Mouse (Mus musculus) neural tube, embryonic 12.5 days (tissue): ENCODE results near the gene Pard3. TPM values are rescaled to one million over a fixed set of nuclear protein-coding genes. Genes with fewer than 3 reads are reported as not detected.

Source experiments
- ATAC-seq: fragments of 200-750 bp; cut with Nextera tagmentation; 2 replicates; pipeline ENCODE4 v1.8.0; 2017; ENCODE audit warnings: low read depth, mild to moderate bottlenecking, moderate TSS enrichment, moderate library complexity; ENCODE audit not compliant: low FRiP score
- H3K27ac ChIP-seq: fragments of 300-500 bp; sonication (generic); 2 replicates; pipeline ENCODE4 v1.5.1; 2016
- H3K27me3 ChIP-seq: fragments of 300-500 bp; sonication (generic); replicated peaks from 2 replicates; pipeline ENCODE4 v1.6.1; 2016; ENCODE audit warnings: mild to moderate bottlenecking
- H3K36me3 ChIP-seq: fragments of 300-500 bp; sonication (generic); 2 replicates; pipeline ENCODE4 v1.6.1; 2016; ENCODE audit warnings: mild to moderate bottlenecking
- H3K4me1 ChIP-seq: fragments of 300-500 bp; sonication (generic); 2 replicates; pipeline ENCODE4 v1.6.1; 2016
- H3K4me2 ChIP-seq: fragments of 300-500 bp; sonication (generic); replicated peaks from 2 replicates; pipeline ENCODE4 v1.6.1; 2016; ENCODE audit warnings: mild to moderate bottlenecking
- H3K4me3 ChIP-seq: fragments of 300-500 bp; sonication (generic); 2 replicates; pipeline ENCODE4 v1.5.1; 2016
- H3K9ac ChIP-seq: fragments of 300-500 bp; sonication (generic); 2 replicates; pipeline ENCODE4 v1.6.1; 2016; ENCODE audit warnings: mild to moderate bottlenecking
- H3K9me3 ChIP-seq: fragments of 300-500 bp; sonication (generic); 2 replicates; pipeline ENCODE4 v1.6.1; 2016; ENCODE audit warnings: mild to moderate bottlenecking
- WGBS: fragments of 180-500 bp; shearing (Covaris S2); methylation state at CpG from one replicate; pipeline ENCODE4 v1.1.7; 2016; 5-methylcytosine and 5-hydroxymethylcytosine counted together
- polyA plus RNA-seq: library from polyadenylated mRNA; unstranded; fragments of >200 nt; fragmentation: Nextera tagmentation; extraction: Ambion mirVana; gene quantifications from 2 replicates; pipeline ENCODE4 v1.2.1, GENCODE M21; 2016

Pard3 gene
- polyA plus RNA-seq, 1 experiment from 2014 or later, result 41.1 TPM

DNA sequence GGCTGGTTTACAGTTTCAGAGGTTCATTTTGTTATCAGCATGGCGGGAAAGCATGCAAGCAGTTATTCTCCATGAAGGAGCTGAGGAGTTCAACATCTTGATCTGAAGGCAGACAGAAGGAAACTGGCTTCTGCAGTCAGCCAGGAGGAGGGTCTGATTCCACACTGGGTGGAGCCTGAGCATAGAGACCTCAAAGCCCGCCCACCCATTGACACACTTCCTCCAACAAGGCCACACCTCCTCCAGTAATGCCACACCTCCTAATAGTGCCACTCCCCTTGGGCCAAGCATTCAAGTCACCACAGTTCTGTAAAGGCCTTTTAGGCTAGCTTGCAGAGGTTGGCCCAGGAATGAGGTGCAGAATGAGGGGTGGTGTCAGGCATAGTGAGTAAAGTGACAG lies 478.5 kb downstream of the Pard3 start:
- Histone ChIP-seq H3K4me3 (no peak overlapping the region), H3K27me3 (no peaks in the 10 kb centered on the region), H3K36me3 (no peaks in the 10 kb centered on the region), H3K9ac (no peak overlapping the region), H3K27ac (no peak overlapping the region), H3K9me3 (no peaks in the 10 kb centered on the region), H3K4me2 (no peak overlapping the region), H3K4me1 (no peaks in the 10 kb centered on the region)
- 85% methylated on average over 2 of the region's 2 CpGs for WGBS
- ATAC-seq, result no peak

DNA sequence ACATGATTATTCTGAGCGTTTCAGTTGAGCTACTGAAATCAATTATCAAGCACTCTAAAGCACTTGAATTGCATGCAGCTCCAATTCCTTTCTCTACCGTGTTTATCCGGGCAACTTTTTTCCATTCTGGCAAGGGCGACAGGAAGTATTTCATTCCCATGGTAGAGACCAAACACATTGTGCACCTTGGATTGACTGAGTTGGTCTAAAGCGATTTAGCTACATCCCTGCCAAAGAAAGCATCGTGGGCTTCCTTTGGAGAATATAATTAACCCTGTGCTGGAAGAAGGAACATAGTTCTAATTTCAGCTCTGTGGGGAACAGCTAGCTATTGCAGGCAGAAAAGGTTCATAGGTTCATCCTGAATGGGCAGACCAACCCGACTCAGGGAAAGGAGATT lies 480.0 kb downstream of the Pard3 start:
- H3K9ac ChIP-seq, result no peak overlapping the region
- no peaks in the 10 kb centered on the region for H3K27me3 ChIP-seq
- H3K4me2 ChIP-seq, result no peak overlapping the region
- no peak for ATAC-seq
- no peaks in the 10 kb centered on the region for H3K9me3 ChIP-seq
- 77% methylated on average over 7 of the region's 7 CpGs for WGBS
- H3K4me3 ChIP-seq, result no peak overlapping the region
- H3K27ac ChIP-seq, result no peak overlapping the region
- H3K36me3 ChIP-seq, result no peaks in the 10 kb centered on the region
- H3K4me1 ChIP-seq, result 0 out of 2 replicates have a peak, but pooled peaks cover 5% of the 10 kb centered on the region

DNA sequence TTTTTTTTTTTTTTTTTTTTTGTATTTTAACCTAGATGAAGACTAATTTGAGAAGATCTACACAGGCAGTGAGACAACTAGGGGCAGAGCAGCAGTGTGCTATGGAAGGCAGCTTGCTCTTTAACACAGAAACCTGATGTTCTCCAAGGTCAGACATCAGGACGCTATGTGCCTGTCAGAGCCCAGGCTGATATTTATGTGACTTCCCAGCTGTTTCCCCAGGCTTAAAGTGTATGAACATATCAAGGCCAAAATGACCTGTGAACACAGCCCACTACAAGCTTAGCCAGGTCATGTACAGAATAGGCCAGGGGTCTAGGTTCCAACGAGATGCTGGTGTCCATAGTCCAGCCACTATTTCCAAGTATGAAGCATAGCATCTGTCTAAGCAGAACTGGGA lies 482.5 kb downstream of the Pard3 start:
- Histone ChIP-seq H3K4me2 (no peak overlapping the region), H3K9ac (no peak overlapping the region), H3K27ac (no peak overlapping the region), H3K27me3 (no peaks in the 10 kb centered on the region), H3K9me3 (no peaks in the 10 kb centered on the region), H3K4me1 (0 out of 2 replicates have a peak, but pooled peaks cover 10% of the 10 kb centered on the region), H3K36me3 (no peaks in the 10 kb centered on the region), H3K4me3 (no peak overlapping the region)
- ATAC-seq, result no peak
- 73% methylated on average over 2 of the region's 2 CpGs for WGBS

DNA sequence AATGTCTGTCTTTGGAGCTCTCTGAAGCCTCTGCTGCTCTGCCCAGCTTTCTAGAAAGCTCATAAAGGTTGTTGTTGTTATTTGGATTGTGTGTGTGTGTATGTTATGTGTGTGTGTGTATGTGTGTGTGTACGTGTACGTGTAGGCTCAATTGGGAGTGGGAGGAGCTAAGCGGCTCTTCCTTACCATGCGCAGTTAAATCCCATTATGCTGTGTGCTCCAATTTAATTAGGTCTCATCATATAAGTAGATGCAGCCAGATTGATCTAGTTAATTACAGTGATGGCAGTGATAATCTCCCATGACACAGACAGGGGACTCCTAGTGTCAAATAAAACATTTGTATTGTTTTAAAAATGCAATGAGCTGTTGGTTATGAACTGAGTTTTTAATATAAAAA lies 487.2 kb downstream of the Pard3 start:
- Histone ChIP-seq H3K36me3 (no peaks in the 10 kb centered on the region), H3K4me2 (no peak overlapping the region), H3K9me3 (no peaks in the 10 kb centered on the region), H3K4me1 (peaks cover 22% of the 10 kb centered on the region), H3K9ac (no peak overlapping the region), H3K4me3 (no peak overlapping the region), H3K27me3 (no peaks in the 10 kb centered on the region), H3K27ac (no peak overlapping the region)
- no peak for ATAC-seq
- 78% methylated on average over 4 of the region's 4 CpGs for WGBS

DNA sequence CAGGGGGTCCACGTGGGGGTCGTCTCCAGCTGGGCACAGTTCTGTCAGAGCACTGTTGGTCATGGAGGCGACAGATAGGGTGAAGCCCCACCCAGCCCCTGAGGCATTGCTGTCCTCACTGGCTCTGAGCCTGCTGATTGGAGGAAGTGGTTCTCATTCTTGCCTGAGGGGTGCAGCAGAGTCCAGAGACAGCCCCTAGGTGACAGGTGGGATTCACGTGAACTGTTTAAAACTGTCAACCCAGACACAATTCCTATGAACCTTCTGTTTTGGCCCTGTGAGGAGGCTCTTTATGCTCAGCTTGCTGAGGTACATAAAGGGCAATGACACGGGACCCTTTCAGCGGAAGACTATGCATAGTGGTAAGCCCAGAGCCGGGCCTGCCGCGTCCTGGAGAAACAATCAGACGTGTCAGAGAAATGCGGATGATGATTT lies 488.5 kb downstream of the Pard3 start:
- peak overlapping the region; percentile 25; the same call in 1 of the 2 replicates for H3K4me2 ChIP-seq
- H3K4me1 ChIP-seq, result peaks cover 24% of the 10 kb centered on the region
- no peaks in the 10 kb centered on the region for H3K9me3 ChIP-seq
- H3K4me3 ChIP-seq, result no peak overlapping the region
- no peak overlapping the region for H3K9ac ChIP-seq
- WGBS, result 38% methylated on average over 11 of the region's 11 CpGs
- H3K27ac ChIP-seq, result peak overlapping the region; percentile 42; the same call in 1 of the 2 replicates
- no peaks in the 10 kb centered on the region for H3K27me3 ChIP-seq
- no peaks in the 10 kb centered on the region for H3K36me3 ChIP-seq
- peak; percentile 79 for ATAC-seq

DNA sequence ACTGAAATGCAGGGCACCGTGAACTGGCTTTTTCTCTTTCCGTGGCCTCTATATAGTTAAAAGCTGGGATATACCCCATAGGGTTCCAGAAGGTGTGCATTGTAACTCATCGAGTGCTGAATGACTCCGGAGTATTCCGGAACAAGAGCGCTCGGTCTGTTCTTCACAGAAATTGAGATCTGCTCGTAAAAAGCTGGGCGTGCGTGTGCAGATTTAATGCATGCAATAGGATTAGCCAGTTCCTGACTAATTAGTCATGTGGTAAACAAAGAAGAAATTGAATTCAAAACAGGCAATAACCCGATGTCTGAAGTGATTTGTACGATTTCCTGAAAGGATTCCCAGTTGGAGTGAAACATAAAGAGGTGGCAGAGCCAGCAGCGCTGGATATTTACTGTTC lies 489.1 kb downstream of the Pard3 start:
- no peak overlapping the region for H3K27ac ChIP-seq
- WGBS, result 58% methylated on average over 13 of the region's 13 CpGs
- ATAC-seq, result no peak
- H3K9me3 ChIP-seq, result no peaks in the 10 kb centered on the region
- H3K27me3 ChIP-seq, result no peaks in the 10 kb centered on the region
- H3K36me3 ChIP-seq, result no peaks in the 10 kb centered on the region
- H3K4me3 ChIP-seq, result no peak overlapping the region
- H3K4me2 ChIP-seq, result no peak overlapping the region
- peaks cover 24% of the 10 kb centered on the region for H3K4me1 ChIP-seq
- H3K9ac ChIP-seq, result no peak overlapping the region

DNA sequence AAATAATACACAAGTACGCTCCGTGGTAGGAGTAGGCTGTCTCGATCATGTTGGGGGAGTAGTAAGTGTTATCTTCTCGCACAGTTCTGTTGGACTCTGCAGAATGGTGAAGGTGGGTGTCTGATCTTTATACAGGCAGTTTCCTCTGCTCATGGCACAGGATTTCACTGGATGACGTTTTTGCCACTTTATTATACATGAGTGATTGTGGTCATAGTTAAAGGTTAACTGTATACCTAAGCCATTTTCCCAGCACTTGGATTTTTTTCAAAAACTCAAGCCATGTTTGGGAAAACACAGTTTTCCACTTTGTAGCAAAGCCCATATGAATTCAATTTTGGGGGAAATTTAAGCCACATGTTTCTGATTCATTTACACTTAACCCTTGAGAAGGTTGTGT lies 489.9 kb downstream of the Pard3 start:
- no peak for ATAC-seq
- Histone ChIP-seq H3K4me2 (no peak overlapping the region), H3K4me3 (no peak overlapping the region), H3K9ac (no peak overlapping the region), H3K27ac (no peak overlapping the region), H3K4me1 (peaks cover 19% of the 10 kb centered on the region), H3K27me3 (no peaks in the 10 kb centered on the region), H3K36me3 (no peaks in the 10 kb centered on the region), H3K9me3 (no peaks in the 10 kb centered on the region)
- 75% methylated on average over 5 of the region's 5 CpGs for WGBS

DNA sequence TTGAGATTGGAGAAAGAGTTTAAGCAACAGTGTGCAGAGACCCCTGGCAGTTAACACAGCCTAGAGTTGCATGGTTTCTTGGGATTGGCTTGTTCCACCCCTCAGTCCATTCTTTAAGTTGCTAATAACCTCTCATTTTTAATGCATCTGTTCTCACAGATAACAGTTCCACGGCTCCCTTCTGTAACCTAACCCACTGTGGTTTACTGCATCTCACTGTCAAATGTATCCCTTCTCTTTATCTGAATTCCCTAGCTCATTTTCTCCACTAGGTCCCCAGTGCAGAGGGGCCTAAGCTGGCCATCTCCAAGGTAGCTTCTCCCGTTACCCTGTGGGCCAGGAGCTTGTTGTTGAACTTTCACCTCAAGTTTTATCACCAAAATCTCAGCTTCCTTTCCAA lies 492.1 kb downstream of the Pard3 start:
- no peaks in the 10 kb centered on the region for H3K9me3 ChIP-seq
- no peak for ATAC-seq
- H3K4me1 ChIP-seq, result peaks cover 14% of the 10 kb centered on the region
- no peak overlapping the region for H3K4me3 ChIP-seq
- H3K4me2 ChIP-seq, result no peak overlapping the region
- H3K27ac ChIP-seq, result no peak overlapping the region
- no peak overlapping the region for H3K9ac ChIP-seq
- no peaks in the 10 kb centered on the region for H3K36me3 ChIP-seq
- H3K27me3 ChIP-seq, result no peaks in the 10 kb centered on the region
- 76% methylated on average over 2 of the region's 2 CpGs for WGBS

DNA sequence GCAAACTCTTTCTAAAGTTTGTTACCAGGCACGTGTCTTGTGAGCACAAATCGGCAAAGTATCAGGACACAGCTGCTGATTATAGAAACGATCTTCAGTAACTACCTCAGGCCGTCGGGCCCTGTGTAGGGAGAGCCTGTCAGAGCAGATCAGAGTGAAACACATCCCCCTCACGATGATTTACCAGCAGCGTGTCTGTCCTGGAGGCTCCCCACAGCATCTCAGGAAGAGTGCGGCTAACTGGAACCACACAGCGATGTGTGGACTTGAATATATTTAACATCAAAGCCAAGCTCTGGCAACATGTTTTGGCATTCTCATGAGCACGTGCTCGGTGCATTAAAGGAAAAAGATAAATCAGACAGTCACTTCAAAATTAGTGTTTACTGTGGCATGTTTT lies 493.3 kb downstream of the Pard3 start:
- Histone ChIP-seq H3K27ac (no peak overlapping the region), H3K9ac (no peak overlapping the region), H3K27me3 (no peaks in the 10 kb centered on the region), H3K9me3 (no peaks in the 10 kb centered on the region), H3K36me3 (no peaks in the 10 kb centered on the region), H3K4me2 (no peak overlapping the region), H3K4me3 (no peak overlapping the region), H3K4me1 (peaks cover 10% of the 10 kb centered on the region)
- 34% methylated on average over 11 of the region's 11 CpGs for WGBS
- no peak; the same call in 1 of the 2 replicates for ATAC-seq

DNA sequence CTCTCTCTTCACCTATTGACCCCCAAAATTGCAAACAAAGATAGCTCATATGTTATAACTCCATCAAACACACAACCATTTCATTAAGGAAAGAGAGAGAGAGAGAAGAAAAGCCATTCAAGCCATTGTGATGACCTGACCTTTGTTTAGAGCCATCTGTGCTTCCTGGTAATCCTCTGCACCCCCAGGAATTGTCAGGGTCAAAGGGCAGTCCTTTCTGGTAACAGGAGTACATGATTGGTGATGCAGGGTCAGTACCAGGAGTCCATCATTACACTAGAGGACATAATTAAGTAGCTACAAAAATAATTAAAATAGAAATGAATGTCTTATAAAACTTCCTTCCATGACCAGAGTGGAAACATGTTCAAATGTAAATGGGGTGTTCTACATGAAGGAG lies 493.9 kb downstream of the Pard3 start:
- Histone ChIP-seq H3K36me3 (no peaks in the 10 kb centered on the region), H3K9me3 (no peaks in the 10 kb centered on the region), H3K9ac (no peak overlapping the region), H3K4me1 (peaks cover 4% of the 10 kb centered on the region; the same call in 1 of the 2 replicates), H3K27ac (no peak overlapping the region), H3K27me3 (no peaks in the 10 kb centered on the region), H3K4me3 (no peak overlapping the region), H3K4me2 (no peak overlapping the region)
- no peak for ATAC-seq

DNA sequence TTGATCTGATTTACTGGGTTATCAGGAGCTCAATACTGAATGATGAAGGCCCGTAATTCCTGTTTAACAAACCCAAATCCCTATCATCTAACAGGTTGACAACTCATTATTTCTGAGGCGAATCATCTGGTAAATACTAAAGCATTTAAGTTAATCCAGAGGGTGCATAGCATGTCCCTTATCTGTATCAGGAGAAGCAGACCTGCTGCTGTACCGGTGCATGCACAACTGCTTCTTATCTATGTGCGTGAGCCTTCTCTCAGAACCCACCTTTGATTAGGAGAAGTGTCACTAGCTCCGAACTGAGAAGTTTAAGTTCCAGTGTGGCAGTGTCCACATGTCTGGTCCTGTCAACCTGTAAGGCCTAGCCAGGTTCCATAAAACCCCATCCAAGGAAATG lies 499.9 kb downstream of the Pard3 start:
- Histone ChIP-seq H3K27ac (no peak overlapping the region), H3K9me3 (no peaks in the 10 kb centered on the region), H3K4me3 (no peak overlapping the region), H3K36me3 (no peaks in the 10 kb centered on the region), H3K4me2 (no peak overlapping the region), H3K27me3 (no peaks in the 10 kb centered on the region), H3K9ac (no peak overlapping the region), H3K4me1 (no peaks in the 10 kb centered on the region)
- WGBS, result 96% methylated on average over 5 of the region's 5 CpGs
- ATAC-seq, result no peak

DNA sequence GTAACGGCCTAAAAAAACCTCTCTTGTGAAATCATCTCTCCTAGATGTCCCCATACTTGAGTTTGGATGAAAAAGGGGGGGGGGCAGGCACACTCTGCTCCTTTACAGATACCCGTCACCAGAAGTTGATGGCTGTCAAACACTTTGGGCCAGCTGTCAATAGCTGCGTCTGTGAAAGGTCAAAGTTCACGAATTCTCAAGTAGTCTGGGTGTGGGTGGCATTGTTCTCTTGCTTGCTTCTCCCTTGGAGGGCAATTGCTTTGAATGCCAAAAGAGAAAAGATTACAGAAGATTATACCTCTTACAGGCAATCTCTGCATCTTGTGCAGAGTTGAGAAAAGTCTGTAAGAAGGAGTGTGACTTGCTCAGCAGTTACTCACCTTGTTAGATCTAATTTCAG lies 500.7 kb downstream of the Pard3 start:
- H3K36me3 ChIP-seq, result no peaks in the 10 kb centered on the region
- no peak for ATAC-seq
- no peaks in the 10 kb centered on the region for H3K4me1 ChIP-seq
- 37% methylated on average over 4 of the region's 4 CpGs for whole genome bisulfite sequencing
- H3K27ac ChIP-seq, result no peak overlapping the region
- H3K9me3 ChIP-seq, result no peaks in the 10 kb centered on the region
- H3K27me3 ChIP-seq, result no peaks in the 10 kb centered on the region
- H3K4me3 ChIP-seq, result no peak overlapping the region
- no peak overlapping the region for H3K9ac ChIP-seq
- H3K4me2 ChIP-seq, result no peak overlapping the region

DNA sequence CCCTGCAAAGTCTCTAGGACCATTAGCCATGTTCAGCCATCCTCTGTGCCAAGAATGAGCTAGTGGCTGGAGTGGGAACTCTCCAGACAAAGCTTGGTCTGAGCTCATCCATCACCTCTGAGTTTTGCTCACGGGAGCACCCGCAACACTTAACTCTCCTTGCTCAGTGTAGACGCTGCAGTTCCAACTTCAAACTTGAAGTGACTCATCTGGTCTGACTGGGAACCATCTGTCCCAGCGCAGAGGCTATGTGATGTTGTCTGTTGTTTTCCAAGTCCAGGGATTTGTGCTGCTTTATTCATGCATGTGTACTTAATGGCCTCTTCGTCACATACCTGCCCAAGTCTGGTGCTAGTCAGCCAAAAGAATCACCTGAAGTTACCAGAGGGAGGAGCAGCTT lies 505.5 kb downstream of the Pard3 start:
- 0 out of 2 replicates have a peak, but pooled peaks cover 4% of the 10 kb centered on the region for H3K4me1 ChIP-seq
- no peak overlapping the region for H3K4me3 ChIP-seq
- no peaks in the 10 kb centered on the region for H3K36me3 ChIP-seq
- H3K27me3 ChIP-seq, result no peaks in the 10 kb centered on the region
- ATAC-seq, result no peak
- H3K27ac ChIP-seq, result no peak overlapping the region
- 90% methylated on average over 5 of the region's 5 CpGs for WGBS
- H3K9ac ChIP-seq, result no peak overlapping the region
- H3K4me2 ChIP-seq, result no peak overlapping the region
- no peaks in the 10 kb centered on the region for H3K9me3 ChIP-seq
